Mouse (Mus musculus) cerebellum, postnatal 25 days (tissue): ENCODE results near the gene Rtl5.
A peak's percentile ranks its signal among the peaks of the same experiment; 100 is the strongest.

ENCODE experiments used
- DNase-seq, 2 experiments: peaks; one replicate each; pipeline ENCODE4 v3.0.0; 2021; ENCODE audit warnings: mixed read lengths in 2 of 2

The Rtl5 gene

DNA sequence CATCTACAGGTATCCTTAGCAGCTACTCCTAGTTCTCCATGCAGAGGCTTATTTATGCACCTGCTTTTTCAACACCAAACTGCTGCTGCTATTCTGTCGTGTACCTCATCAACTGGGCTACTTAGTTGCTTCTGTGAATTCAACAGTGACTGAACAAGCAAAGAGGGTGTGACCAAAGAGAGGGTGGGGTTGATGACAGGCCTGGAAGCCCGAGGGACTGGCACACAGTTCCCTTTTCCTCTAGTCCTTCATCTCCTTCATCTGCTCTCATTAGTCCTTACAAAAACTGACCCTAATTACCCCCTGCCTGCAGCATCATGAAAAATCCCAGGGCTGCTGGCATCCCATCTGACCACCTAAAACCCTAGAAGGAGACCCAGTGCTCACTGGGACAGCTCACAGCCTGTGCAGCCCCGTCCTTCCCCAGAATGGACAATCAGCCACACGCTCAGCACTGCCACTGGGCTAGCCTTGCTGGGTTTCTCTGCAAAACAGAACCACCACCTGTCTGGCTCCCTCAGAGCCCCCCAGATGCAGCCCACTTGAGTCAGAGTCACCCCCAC is 5.8 kb downstream of the Rtl5 start:
- DNase-seq: no peak

DNA sequence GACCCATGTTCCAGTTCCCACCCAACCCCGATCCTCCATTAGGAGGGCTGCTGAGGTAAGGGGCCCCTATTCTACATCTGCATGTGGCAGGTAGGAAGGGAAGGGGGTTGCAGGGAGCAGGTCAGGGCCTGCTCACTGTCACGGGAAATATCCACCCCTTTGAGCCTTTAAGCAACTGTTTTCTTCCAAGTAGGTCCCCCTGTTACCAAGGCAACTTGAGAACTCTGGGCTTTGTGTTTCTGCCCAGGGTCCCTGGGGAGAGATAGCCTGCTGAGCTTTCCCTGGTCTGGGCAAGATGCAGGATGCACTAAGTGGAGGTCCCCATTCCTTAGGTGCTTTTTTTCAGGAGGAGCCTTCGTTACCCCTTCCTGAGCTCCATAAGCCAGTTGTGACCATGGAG is 7.0 kb downstream of the Rtl5 start:
- no peak for DNase-seq

DNA sequence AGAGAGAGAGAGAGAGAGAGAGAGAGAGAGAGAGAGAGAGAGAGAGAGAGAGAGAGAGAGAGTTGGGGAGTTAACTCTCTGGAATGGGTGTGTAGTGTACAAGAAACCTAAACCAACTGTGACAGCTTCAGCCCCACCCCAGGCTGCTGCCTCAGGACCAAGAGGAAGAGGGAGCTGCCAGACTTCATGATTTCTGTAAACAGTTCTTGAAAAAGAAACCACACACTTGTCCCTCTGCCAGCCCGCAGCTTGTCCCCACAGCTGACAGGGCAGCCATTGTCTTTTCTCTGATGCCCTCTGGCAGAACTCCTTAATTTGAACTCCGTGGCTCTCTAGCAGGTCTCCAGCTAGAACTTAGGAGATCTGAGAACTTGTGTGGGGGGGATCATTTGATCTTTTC is 10.2 kb downstream of the Rtl5 start:
- DNase-seq: peak; percentile 41 to 67

DNA sequence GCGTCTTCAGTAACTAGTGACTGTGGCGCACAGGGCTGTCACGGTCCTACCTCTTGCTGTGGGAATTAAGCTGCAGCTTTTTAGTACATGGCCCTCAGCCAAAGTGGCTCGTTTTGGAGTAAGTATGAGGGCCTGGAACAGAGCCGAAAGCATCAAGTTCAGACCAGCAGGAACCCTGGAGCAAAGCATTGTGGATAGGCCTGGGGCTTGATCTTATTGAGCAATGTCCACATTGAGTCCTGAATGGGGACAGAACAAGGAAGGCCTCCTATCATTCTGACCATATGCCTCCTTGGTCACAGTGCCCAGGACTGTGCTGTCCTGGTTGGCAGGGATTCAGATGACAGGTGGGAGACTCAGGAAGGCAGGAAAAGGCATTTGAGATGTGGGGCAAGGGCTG is 10.9 kb downstream of the Rtl5 start:
- peak; percentile 83 to 89 for DNase-seq

DNA sequence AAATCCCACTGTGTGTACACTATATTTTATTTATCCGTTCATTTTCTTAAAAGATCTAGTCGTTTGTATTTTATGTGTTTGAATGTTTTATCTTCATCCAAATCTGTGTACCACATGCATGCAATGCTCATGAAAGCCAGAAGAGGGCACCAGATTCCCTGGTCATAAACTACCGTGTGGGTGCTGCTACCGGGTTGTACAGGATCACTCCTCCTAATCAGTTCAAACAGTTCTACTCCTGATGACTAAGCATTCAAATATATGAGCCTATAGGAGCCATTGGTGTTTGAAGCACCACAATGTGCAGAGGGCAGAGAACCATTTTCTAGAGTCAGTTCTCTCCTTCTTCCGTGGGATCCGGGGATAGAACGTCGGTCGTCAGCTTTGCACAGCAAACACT is 11.7 kb downstream of the Rtl5 start:
- DNase-seq: peak in 1 of 2 experiments; percentile 52

DNA sequence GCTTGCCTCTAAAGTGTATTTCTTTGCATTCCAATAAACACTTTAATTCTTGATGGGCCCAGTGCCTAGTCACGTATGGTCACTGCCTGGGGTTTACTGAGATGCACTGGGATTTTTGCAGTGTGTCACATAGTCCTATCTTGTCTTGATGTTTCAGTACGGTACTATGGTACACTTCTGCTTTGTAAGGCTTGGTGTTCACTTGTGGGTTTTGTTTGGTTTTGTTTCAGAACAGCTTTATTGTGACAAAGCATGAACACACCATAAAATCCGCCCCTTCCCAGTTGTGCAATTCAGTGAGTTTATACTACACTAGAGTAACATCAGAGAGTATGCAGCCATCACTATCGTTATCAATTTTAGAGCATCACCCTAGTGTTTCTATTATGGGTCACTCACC is 17.1 kb downstream of the Rtl5 start:
- no peak for DNase-seq

DNA sequence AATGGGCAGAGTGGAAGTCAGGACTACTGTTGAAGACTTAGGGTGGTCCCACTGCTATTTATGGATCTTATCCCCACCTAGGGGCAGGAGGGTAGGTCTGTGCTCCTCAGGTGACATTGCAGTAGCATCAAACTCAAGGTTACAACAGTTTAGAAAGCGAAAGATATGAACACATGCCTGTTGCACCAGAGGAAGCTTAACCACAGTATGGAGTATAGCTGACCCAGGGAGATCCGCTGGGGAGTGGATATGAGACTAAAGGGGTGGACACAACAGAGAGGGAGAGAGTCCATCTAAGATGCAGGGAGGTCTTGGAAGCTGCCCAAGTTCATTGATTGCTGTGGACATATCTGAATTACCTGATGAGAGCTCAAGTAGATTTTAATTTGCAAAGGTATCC is 17.7 kb downstream of the Rtl5 start:
- DNase-seq: no peak

DNA sequence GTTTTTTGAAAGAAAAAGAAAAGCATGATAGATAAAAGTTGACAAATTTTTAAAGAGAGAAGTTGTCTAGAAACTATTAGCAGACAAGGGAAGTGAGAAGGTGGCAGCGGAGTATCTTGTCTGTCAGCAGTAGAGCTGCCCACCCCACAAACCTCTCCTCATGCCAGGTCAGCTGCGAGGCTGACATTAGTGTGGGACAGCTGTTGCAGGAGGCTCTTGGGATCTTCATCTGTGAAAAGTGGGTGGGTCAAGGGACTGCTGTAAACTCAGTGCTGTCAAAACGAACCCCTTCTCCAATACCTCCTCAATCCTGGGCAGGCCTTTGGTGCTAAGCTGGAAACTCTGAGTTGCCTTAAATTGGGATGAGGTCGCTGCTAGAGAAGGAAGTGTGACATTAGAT is 19.9 kb downstream of the Rtl5 start:
- DNase-seq: no peak

DNA sequence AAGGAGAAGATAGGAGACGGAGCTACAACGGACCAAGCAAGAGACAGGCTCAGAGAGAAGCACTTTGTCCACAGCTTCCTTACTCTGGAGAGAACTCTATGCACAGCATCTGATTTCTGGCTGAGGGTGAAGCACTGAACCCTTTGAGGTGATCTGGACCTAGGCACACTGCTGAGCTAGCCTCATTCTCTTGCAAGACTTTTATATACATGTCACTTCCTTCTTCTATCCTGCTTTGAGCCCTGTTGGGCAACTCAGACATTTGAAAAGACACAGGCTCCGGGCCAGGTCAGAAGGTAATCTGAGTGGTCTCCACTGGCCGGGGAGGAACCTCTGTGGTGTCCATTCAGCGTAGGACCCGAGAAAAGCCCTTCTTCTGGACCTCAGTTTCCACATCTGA is 20.6 kb downstream of the Rtl5 start:
- DNase-seq: no peak

DNA sequence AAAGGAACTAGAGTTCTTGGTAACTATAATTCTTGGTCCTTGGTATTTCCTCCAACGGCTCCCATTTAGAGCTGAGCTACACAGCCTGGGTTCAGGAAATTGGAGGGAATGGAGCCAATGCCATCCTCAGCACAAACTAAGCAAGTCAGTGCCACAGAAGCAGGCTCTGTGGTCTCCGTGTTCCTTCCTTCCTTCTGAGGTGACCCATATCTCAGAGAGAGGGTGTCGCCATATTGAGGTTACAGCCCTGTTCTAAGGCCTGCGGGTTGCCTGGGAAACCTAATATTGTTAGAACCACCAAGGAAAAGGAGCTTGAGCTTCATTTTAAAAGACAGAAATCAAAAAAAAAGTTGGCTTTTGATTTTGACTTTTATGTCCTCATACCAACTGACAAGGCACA is 28.7 kb downstream of the Rtl5 start:
- no peak for DNase-seq

DNA sequence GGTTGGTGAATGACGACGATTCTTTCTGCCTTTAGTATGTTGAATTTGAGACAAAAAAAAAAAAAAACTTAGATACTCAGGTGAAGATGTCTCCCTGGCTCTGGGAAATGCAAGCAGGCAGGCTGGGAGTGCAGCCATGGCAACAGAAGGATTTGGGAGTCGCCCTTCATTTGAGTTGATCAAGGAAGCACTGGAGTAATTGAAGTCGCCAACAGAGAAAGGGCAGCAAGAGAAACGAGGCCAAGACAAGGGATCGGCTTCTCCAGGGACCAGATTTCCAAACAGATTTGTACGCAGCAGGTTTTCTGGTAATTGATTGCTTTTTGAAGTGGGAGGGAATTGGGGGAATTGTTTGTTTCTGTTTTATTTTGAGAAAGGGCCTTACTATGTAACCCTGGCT is 29.5 kb downstream of the Rtl5 start:
- DNase-seq: peak in 1 of 2 experiments; percentile 47

DNA sequence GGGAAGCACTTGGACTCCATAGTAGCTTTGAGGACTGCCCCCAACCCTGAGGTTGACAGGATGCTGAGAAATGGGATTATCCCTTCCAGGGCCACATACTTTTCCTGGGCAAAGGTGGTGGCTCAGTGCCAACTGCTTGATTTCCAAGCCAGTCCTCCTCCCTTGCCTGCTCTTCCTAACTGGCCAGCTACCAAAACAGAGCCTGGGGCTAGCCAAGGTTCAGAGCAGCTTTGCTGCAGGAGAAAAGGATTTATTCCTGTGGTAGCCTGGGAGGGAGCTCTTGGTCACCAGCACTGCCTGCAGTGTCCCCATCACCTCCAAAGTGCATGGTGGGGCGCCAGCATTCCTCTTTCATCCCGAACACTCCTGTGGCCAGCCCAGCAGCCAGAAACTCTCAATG is 33.6 kb downstream of the Rtl5 start:
- peak; percentile 59 to 82 for DNase-seq

DNA sequence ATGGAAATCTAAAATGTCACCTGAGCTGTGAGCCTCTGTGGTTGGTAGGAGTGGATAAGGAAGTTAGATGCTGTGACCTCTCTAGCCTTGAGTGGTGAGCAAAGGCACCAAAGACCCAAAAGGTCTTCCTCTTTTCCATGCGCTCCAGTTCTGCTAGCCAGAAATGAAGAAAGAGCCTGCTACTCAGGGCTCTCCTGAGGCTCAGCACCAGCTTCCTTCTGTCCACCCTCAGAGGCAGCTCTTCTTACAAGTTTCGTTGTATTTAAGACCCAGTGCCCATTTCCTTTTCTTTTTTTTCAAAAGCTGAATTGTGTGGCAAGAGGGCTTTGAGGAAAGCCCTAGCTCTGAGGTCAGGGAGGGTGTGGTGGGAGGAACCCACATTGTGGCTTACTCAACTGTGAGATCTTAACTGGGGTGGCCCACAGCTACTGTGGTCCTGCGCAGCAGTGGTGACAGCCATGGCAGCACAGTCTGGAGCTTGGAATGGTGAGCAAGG is 34.2 kb downstream of the Rtl5 start:
- no peak for DNase-seq

DNA sequence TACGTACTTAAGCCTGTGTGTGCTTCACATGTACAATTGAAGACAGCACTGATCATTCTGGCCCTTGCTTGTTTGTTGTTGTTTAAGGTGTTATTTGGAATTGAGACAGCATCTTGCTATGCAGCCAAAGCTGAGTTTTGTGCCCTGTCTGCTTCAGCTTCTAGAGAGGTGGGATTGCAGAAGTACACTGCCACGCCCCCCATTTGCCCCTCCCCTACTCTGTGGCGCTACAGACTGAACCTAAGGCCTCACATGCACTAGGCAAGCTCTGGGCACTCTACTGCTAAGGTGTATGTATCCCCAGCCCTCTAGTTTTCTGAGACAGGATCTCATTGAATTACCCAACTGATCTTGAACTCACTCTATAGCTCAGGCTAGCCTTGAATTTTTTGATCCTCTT is 35.4 kb downstream of the Rtl5 start:
- no peak for DNase-seq

DNA sequence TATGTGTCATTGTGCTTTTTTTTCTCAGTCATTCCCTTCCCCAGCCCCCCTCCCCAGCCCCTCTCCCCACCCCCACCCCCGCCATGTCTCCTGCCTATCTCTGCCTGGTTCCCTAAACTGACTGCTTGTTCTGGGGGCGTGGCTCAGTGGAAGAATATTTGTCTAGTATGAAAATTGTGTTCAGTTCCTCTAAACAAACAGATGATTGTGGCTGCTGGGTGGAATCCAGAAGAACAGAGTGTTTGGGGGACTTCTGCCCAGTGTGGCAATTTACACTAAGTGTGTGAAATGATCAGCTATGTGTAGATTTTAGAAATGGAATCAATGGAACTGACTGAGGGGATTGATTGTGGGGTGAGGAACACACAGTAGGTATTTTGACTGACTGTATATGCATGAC is 37.5 kb downstream of the Rtl5 start:
- no peak for DNase-seq

DNA sequence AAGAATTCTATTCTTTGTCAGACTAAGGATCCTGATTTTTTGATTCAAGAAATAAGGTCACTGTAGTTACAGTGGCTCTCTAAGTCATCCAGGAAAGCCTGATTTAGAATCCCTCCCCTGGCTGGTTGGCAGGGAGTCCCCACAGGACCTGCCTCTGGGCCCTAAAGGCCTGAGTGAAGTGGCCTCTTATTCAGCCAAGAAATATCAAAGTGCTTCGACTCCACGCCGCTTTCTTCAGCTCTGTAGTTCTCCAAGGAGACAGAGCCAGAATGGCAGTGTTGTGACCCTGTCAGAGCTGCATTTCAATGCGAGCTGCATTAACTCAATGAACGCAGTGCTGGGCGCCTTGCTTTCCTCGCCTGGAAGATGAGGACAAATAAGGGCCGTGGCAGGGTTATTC is 38.7 kb downstream of the Rtl5 start:
- DNase-seq: no peak

DNA sequence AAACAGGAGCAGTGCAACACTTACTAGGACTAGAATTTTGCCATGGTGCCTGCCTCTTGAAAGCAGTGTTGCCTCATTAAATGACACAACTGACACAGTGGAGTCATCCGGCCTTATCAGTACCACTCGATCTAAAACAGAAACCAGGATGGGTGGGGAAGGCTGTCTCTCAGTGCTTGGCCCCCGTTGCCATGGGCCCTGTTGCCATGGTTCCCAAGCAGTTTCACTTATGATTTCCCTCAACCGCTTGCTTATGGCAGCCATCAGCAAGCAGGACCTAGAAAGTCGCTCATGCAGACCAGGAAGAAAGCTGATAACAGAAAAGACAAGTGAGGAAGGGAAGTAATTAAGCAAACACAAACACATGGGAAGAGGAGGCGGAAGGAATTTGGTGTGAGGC is 39.3 kb downstream of the Rtl5 start:
- DNase-seq: no peak

DNA sequence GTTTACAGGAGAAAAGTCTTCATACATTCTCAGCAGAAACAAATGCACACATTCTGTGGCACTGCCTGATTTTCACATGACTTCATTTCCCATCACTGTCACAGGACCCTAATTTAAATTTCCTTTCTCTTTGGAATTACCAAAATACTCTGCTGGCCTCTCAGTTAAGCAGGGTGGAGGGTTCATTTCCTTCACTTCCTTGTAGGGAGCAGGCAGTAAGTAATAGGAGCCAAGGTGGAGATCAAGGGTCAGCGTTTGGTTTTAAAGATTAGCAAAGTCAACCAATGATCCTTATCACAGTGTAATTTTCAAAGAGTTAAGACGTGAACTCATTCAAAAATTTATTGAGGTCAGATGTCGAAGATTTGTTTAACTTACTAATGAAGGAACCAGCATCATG is 46.1 kb downstream of the Rtl5 start:
- DNase-seq: no peak

DNA sequence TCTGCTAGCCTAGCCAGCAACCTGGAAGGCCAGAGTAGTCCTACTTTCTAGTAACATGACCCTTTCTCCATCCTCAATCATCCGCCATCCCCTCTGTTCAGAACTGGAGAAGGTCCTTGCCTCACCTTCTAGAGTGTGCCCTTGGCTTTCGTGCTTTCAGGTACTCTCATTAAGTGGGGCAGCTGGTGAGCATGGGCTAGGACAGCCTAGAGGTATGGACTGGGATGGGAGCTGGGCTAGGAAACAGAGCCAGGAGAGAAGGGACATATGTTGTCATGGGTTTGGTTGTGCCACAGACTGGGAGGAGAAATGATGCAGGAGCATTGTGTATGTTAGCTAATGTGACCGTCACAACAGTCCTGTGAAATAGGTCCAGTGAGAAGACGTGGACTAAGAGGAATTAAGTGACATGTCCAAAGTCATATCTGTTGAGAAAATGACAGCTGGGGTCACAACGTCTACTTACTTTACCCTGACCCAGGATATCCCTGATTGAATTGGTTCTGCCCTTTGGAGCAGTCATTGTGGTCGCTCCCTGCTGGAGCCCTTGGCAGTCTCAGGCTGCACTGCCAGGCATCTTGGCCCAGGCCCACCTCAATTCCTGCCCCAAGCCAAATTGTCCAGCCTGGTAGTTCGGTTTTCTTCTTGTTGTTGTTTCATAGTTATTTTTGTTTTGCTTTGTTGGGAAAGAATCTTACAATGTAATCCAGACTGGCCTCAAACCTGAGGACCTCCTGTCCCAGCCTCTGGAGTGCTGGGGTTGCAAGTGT is 51.4 kb downstream of the Rtl5 start:
- peak; percentile 61 to 73 for DNase-seq

DNA sequence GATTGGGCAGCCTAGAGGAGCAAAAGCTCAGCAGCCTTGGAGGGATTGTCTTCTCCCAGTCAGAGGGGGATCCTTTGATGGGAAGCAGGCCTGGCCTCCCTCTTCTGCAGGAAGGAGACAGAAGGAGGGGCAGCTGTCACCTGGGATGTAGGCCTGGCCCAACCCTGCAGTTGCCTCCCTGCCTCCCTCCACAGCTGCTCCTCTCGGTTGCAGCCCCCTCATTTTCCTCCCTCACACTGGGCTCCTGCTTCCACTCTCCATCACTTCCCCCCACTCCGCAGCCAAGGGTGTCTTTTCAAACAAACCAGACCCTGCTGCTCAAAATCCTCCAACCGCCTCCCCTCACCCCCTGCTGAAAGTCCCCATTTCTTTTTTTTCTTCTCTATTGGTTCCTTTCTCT is 52.2 kb downstream of the Rtl5 start:
- no peak for DNase-seq

DNA sequence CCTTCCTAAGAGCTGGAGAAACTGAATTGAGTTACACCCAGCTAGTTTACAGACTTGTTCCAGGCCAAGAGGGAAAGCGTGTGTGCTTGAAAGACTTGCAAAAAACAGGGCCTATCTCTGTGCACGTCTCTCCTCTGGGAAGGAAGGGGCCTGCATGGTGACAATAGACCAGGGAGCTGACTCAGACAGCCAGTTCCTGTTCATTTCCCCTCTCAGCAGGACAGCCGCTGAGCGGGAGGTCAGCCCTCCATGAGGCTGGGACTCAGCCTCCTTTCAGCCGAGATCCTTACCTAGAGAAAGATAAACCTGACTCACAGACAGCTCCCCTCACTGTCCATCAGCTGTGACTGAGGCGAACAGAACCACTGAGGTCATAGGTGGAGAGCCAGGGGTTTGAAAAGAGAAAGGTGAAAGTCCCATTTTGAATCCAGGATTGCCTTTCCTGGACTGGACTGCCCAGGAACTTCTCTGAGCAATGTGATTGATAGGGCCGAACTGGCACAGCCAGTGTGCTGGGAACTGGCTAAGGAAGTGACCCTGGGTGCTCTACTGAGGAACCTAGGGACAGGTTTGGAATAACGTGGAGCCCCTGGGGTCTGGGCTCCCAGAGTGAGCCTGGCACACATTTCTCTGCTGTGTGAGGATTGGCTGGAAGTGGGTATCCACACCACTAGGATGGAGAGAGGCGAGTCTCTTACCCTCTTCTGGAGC is 53.7 kb downstream of the Rtl5 start:
- DNase-seq: peak in 1 of 2 experiments; percentile 19
